In the genomic region with DNA sequence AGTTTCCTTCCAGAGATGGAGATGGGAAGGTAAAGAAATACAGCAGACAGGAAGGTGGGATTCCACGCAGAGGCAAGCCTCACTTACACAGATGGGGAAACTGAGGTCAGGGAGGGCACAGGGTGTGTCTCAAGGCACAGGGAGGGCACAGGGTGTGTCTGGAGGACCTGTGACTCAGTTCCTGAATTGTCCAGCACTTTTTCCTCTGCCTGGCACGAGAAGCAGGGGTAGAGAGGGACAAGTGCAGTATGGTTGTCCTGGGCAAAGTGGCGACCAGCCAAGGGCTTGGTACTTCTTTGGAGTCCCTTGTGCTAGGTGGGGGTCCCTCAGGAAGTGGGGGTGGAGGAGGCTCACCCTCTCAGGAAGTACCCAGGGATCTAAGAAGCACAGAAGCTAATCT, we compare ENCODE assay signal across 19 mouse cellular contexts. TPM values are rescaled to one million over a fixed set of nuclear protein-coding genes. Genes with fewer than 3 reads are reported as not detected.
DNase-seq lines count a peak whose midpoint lies in the region; ATAC-seq and TF ChIP-seq lines count a peak whose summit lies in the region.
"Had no signal": no experiment of that assay in that cellular context is flagged by ENCODE, and none has a peak within 500 bp of the region (broad histone marks: within the 10 kb centered on the region; RNA-seq: fewer than 3 reads in every experiment).

No protein-coding gene starts in this region.

- peak; percentile 92 for TF ChIP-seq EP300 in ES-Bruce4 (IDR thresholded peaks at IDR 0.05; ENCODE audit: insufficient read depth, low read depth, low read length)

- DNase-seq in kidney, adult 2 months: no peak
- peak; percentile 57 for DNase-seq in 3134 (ENCODE audit: extremely low read depth, insufficient read length, low spot score)
- DNase-seq in liver, embryonic 13.5 days: no peak
- no peak for DNase-seq in retina, embryonic 14.5 days (ENCODE audit: low spot score)
- DNase-seq in Muller cell, postnatal 12 days (ENCODE audit: inconsistent ontology term): no peak
- DNase-seq in right cerebral cortex, postnatal 4 days: no peak
- DNase-seq: adrenal gland, postnatal 10 days; cerebellum, adult 11-12 months; heart, postnatal 14 days; kidney, adult 18-20 months; kidney, postnatal 4 days; thymus, postnatal 25 days had no signal

- no peak overlapping the region for H3K4me2 ChIP-seq in kidney, embryonic 15.5 days
- no peak overlapping the region for H3K4me2 ChIP-seq in liver, embryonic 13.5 days
- H3K4me2 ChIP-seq: embryonic facial prominence, embryonic 12.5 days; forebrain, embryonic 15.5 days; hindbrain, embryonic 15.5 days had no signal

- 62% methylated on average over 3 of the region's 3 CpGs for WGBS in kidney, embryonic 15.5 days
- WGBS in kidney, adult 2 months: 69% methylated on average over 3 of the region's 3 CpGs
- WGBS in liver, embryonic 13.5 days (ENCODE audit: insufficient replicate concordance): 33% methylated on average over 3 of the region's 3 CpGs

- H3K9ac ChIP-seq in kidney, embryonic 15.5 days: no peak overlapping the region
- H3K9ac ChIP-seq in ES-Bruce4 (ENCODE audit: low read depth, poor library complexity, severe bottlenecking): peak overlapping the region; percentile 22
- H3K9ac ChIP-seq in liver, embryonic 13.5 days: no peak overlapping the region
- H3K9ac ChIP-seq: embryonic facial prominence, embryonic 12.5 days; forebrain, embryonic 15.5 days; hindbrain, embryonic 15.5 days; liver, embryonic 14.5 days had no signal

- ATAC-seq in kidney, embryonic 15.5 days (replicated peaks; ENCODE audit: low FRiP score): no peak
- no peak for ATAC-seq in liver, embryonic 13.5 days (ENCODE audit: low read depth)
- ATAC-seq: forebrain, embryonic 15.5 days had no signal

- no peak overlapping the region for H3K4me3 ChIP-seq in kidney, embryonic 15.5 days (replicated peaks)
- H3K4me3 ChIP-seq in kidney, adult 2 months (ENCODE audit: insufficient read depth, low read depth, low read length): no peak overlapping the region
- no peak overlapping the region for H3K4me3 ChIP-seq in ES-Bruce4 (ENCODE audit: low read depth, low read length)
- H3K4me3 ChIP-seq in liver, embryonic 13.5 days (replicated peaks): no peak overlapping the region
- H3K4me3 ChIP-seq: embryonic facial prominence, embryonic 12.5 days; forebrain, embryonic 15.5 days; hindbrain, embryonic 15.5 days; megakaryocyte, embryonic 14.5 days had no signal

- no peaks in the 10 kb centered on the region for H3K9me3 ChIP-seq in kidney, embryonic 15.5 days (replicated peaks)
- H3K9me3 ChIP-seq in ES-Bruce4 (replicated peaks; ENCODE audit: control insufficient read depth, insufficient read depth, low read length, poor library complexity, severe bottlenecking): no peaks in the 10 kb centered on the region
- H3K9me3 ChIP-seq in liver, embryonic 13.5 days (replicated peaks): no peaks in the 10 kb centered on the region
- H3K9me3 ChIP-seq: embryonic facial prominence, embryonic 12.5 days; forebrain, embryonic 15.5 days; hindbrain, embryonic 15.5 days; megakaryocyte, embryonic 14.5 days had no signal

- H3K4me1 ChIP-seq in kidney, embryonic 15.5 days: peaks cover 86% of the 10 kb centered on the region
- peaks cover 26% of the 10 kb centered on the region for H3K4me1 ChIP-seq in kidney, adult 2 months (ENCODE audit: control insufficient read depth, insufficient read depth, low read length)
- peaks cover 22% of the 10 kb centered on the region for H3K4me1 ChIP-seq in ES-Bruce4 (ENCODE audit: control insufficient read depth, insufficient read depth, low read length)
- peaks cover 46% of the 10 kb centered on the region for H3K4me1 ChIP-seq in liver, embryonic 13.5 days (replicated peaks)
- H3K4me1 ChIP-seq: forebrain, embryonic 15.5 days had no signal

- no peak for TF ChIP-seq CTCF in kidney, adult 2 months (conservative IDR thresholded peaks at IDR 0.05; ENCODE audit: insufficient read depth, insufficient read length, low read depth, low read length)
- no peak for TF ChIP-seq CTCF in ES-Bruce4 (IDR thresholded peaks at IDR 0.05; ENCODE audit: low read depth, low read length)

- peaks cover 6% of the 10 kb centered on the region for H3K27me3 ChIP-seq in kidney, embryonic 15.5 days
- H3K27me3 ChIP-seq in kidney, adult 2 months (replicated peaks; ENCODE audit: control insufficient read depth, insufficient read depth, low read length): no peaks in the 10 kb centered on the region
- H3K27me3 ChIP-seq in ES-Bruce4 (ENCODE audit: control insufficient read depth, insufficient read depth, low read length, poor library complexity, severe bottlenecking): no peaks in the 10 kb centered on the region
- peaks cover 24% of the 10 kb centered on the region for H3K27me3 ChIP-seq in liver, embryonic 13.5 days

- H3K27ac ChIP-seq in kidney, embryonic 15.5 days: peak overlapping the region; percentile 75
- no peak overlapping the region for H3K27ac ChIP-seq in kidney, adult 2 months (ENCODE audit: insufficient read depth, low read depth, low read length)
- peak overlapping the region; percentile 96 for H3K27ac ChIP-seq in ES-Bruce4 (ENCODE audit: insufficient read depth, low read length)
- H3K27ac ChIP-seq in liver, embryonic 13.5 days: peak overlapping the region; percentile 73
- H3K27ac ChIP-seq: embryonic facial prominence, embryonic 12.5 days; forebrain, embryonic 15.5 days; hindbrain, embryonic 15.5 days; liver, embryonic 14.5 days had no signal

- no peak for TF ChIP-seq POLR2A in kidney, adult 2 months (IDR thresholded peaks at IDR 0.05; ENCODE audit: low read depth, low read length)
- no peak for TF ChIP-seq POLR2A in ES-Bruce4 (IDR thresholded peaks at IDR 0.05; ENCODE audit: insufficient read depth, low read length)

- H3K36me3 ChIP-seq in kidney, embryonic 15.5 days: no peaks in the 10 kb centered on the region
- no peaks in the 10 kb centered on the region for H3K36me3 ChIP-seq in kidney, adult 2 months (ENCODE audit: control insufficient read depth, insufficient read depth, low read length)
- H3K36me3 ChIP-seq in ES-Bruce4 (ENCODE audit: control insufficient read depth, insufficient read depth, low read length, poor library complexity, severe bottlenecking): no peaks in the 10 kb centered on the region
- H3K36me3 ChIP-seq in liver, embryonic 13.5 days: no peaks in the 10 kb centered on the region
- H3K36me3 ChIP-seq: embryonic facial prominence, embryonic 12.5 days; forebrain, embryonic 15.5 days; hindbrain, embryonic 15.5 days had no signal

RNA-seq across cellular contexts. Expression of a gene that starts 19.0 kb away (rescaled TPM):
- polyA plus RNA-seq in kidney, embryonic 15.5 days (2015; fragmentation: Nextera tagmentation; extraction: Ambion mirVana): 6.8 and 7.1 TPM in 2 replicates
- 8.1 and 9.6 TPM in 2 replicates for polyA plus RNA-seq in kidney, adult 2 months (2012; rRNA removed)
- 44.7 and 51.3 TPM in 2 replicates for polyA plus RNA-seq in ES-Bruce4 (2011; ENCODE audit: insufficient read depth, insufficient read length, low read depth, missing spikeins)
- 0.86 and 1.0 TPM in 2 replicates for polyA plus RNA-seq in liver, embryonic 13.5 days (2015; fragmentation: Nextera tagmentation; extraction: Ambion mirVana)

RNA-seq across cellular contexts. Expression of a gene that starts 42.8 kb away (rescaled TPM):
- polyA plus RNA-seq in kidney, embryonic 15.5 days (2015; fragmentation: Nextera tagmentation; extraction: Ambion mirVana): 7.4 and 9.6 TPM in 2 replicates
- 4.9 and 5.1 TPM in 2 replicates for polyA plus RNA-seq in kidney, adult 2 months (2012; rRNA removed)
- polyA plus RNA-seq in ES-Bruce4 (2011; ENCODE audit: insufficient read depth, insufficient read length, low read depth, missing spikeins): 7.5 and 8.3 TPM in 2 replicates
- 1.0 and 1.1 TPM in 2 replicates for polyA plus RNA-seq in liver, embryonic 13.5 days (2015; fragmentation: Nextera tagmentation; extraction: Ambion mirVana)
